Mouse (Mus musculus) erythroblast, embryonic 14.5 days (primary cell): ENCODE results near the gene Vmn2r40.
"Not testable (repeated sequence)": the region's sequence is repeated elsewhere in the genome, so short reads cannot be mapped to it uniquely, and the experiment has no call there.

ENCODE experiments used
- GATA1 ChIP-seq: IDR thresholded peaks from 2 replicates; pipeline ENCODE4 v1.6.1; 2012; ENCODE audit warnings: low read length, inconsistent platforms, mixed read lengths
- TAL1 ChIP-seq: IDR thresholded peaks from 3 replicates; pipeline ENCODE4 v1.6.1; 2012; ENCODE audit warnings: low read length, inconsistent platforms, mixed read lengths

GRCm38 (mm10) chr7:8931335-8931734, at the start of gene Vmn2r40:
- TF ChIP-seq TAL1, GATA1: not testable (repeated sequence)
